Mouse (Mus musculus): Measurements from ENCODE around the gene Nubpl. TPM values are rescaled to one million over a fixed set of nuclear protein-coding genes. Genes with fewer than 3 reads are reported as not detected.
"Not testable (repeated sequence)": the region's sequence is repeated elsewhere in the genome, so short reads cannot be mapped to it uniquely, and the experiment has no call there.

The Nubpl gene
- polyA plus RNA-seq, 2 experiments, result 4.9 to 11.6 TPM

DNA sequence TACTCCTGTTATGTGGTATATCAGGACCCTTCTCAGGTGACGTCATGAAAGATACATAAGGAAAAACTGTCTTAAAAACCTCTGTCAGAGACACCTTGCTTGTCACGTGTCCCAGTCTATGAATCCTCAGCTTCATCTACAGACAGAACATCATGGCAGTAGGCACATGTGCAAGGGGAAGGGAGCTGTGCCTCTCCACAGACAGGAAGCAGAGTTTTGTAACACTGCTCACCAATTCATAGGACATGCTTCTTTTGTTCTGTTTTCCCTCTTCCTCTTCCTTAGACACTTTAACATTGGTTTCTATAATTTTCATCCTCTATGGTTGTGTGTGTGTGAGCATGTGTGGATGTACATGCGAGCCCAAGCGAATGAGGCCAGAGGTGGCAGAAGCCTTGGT lies 100.9 kb downstream of the Nubpl start:
- Histone ChIP-seq H3K27me3 (ENCODE audit: control insufficient read depth, insufficient read depth, low read length) (no peaks in the 10 kb centered on the region), H3K4me3 (replicated peaks; ENCODE audit: low read length) (no peak overlapping the region), H3K4me2 (replicated peaks; ENCODE audit: low read depth, low read length, severe bottlenecking) (no peak overlapping the region), H3K36me3 (ENCODE audit: control insufficient read depth, insufficient read depth, low read length) (no peaks in the 10 kb centered on the region), H3K9ac (ENCODE audit: low read depth, low read length, severe bottlenecking) (no peak overlapping the region), H3K27ac (replicated peaks; ENCODE audit: low read depth, low read length) (no peak overlapping the region), H3K4me1 (ENCODE audit: control insufficient read depth, insufficient read depth, low read length) (no peaks in the 10 kb centered on the region), H3K9me3 (ENCODE audit: control insufficient read depth, low read length) (no peaks in the 10 kb centered on the region)
- TF ChIP-seq POLR2A (IDR thresholded peaks at IDR 0.05; ENCODE audit: borderline replicate concordance, extremely low read depth, insufficient read depth, insufficient read length), result no peak
- no peak for DNase-seq (ENCODE audit: low spot score)
- no peak for ATAC-seq (ENCODE audit: low FRiP score, low read depth)
- 70% methylated on average over 4 of the region's 4 CpGs for WGBS

DNA sequence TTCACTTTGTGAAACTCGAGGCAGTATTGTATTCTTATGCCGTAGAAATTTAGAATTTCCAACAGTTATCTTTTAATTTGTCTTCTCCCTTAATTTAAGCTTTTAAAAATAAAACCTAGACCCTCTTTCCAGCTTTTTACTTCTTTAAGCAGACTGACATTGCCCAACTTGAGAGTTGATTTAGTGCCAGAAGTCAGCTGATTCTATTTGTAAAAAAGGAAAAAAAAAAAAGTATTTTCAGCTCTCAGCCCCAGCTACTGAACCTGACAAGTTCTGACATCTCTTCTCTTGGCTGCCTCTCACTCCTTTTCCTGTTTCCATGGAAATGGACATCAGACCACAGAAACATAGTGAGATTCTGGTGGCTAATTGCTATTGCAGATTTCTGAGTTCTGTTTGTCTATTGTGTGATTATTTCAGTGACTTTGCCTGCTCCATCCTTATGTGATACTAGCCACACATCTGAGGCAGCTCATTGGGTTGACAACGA lies 111.6 kb downstream of the Nubpl start:
- Histone ChIP-seq H3K36me3 (ENCODE audit: control insufficient read depth, insufficient read depth, low read length) (no peaks in the 10 kb centered on the region), H3K4me3 (replicated peaks; ENCODE audit: low read length) (no peak overlapping the region), H3K9me3 (ENCODE audit: control insufficient read depth, low read length) (no peaks in the 10 kb centered on the region), H3K27me3 (ENCODE audit: control insufficient read depth, insufficient read depth, low read length) (no peaks in the 10 kb centered on the region), H3K4me1 (ENCODE audit: control insufficient read depth, insufficient read depth, low read length) (no peaks in the 10 kb centered on the region), H3K4me2 (replicated peaks; ENCODE audit: low read depth, low read length, severe bottlenecking) (no peak overlapping the region), H3K9ac (ENCODE audit: low read depth, low read length, severe bottlenecking) (no peak overlapping the region), H3K27ac (replicated peaks; ENCODE audit: low read depth, low read length) (no peak overlapping the region)
- DNase-seq (ENCODE audit: low spot score) (no peak), ATAC-seq (ENCODE audit: low FRiP score, low read depth) (no peak)
- TF ChIP-seq POLR2A (IDR thresholded peaks at IDR 0.05; ENCODE audit: borderline replicate concordance, extremely low read depth, insufficient read depth, insufficient read length), result no peak
- 84% methylated on average over 3 of the region's 3 CpGs for WGBS

DNA sequence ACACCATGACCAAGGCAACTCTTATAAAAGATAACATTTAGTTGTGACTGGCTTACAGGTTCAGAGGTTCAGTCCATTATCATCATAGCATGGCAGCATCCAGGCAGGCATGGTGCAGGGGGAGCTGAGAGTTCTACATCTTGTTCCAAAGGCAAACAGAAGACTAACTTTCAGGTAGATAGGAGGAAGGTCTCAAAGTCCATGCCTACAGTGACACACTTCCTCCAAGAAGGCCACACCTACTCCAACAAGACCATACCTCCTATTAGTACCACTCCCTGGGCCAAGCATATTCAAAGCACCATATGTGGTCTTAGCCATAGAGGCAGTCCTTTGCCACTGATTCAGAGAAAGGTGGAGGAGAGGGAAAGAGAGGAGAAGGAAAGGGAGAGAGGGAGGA lies 113.6 kb downstream of the Nubpl start:
- TF ChIP-seq POLR2A (IDR thresholded peaks at IDR 0.05; ENCODE audit: borderline replicate concordance, extremely low read depth, insufficient read depth, insufficient read length), result no peak
- Histone ChIP-seq H3K9ac (ENCODE audit: low read depth, low read length, severe bottlenecking) (no peak overlapping the region), H3K9me3 (ENCODE audit: control insufficient read depth, low read length) (no peaks in the 10 kb centered on the region), H3K4me2 (replicated peaks; ENCODE audit: low read depth, low read length, severe bottlenecking) (no peak overlapping the region), H3K4me3 (replicated peaks; ENCODE audit: low read length) (no peak overlapping the region), H3K4me1 (ENCODE audit: control insufficient read depth, insufficient read depth, low read length) (no peaks in the 10 kb centered on the region), H3K36me3 (ENCODE audit: control insufficient read depth, insufficient read depth, low read length) (no peaks in the 10 kb centered on the region), H3K27me3 (ENCODE audit: control insufficient read depth, insufficient read depth, low read length) (no peaks in the 10 kb centered on the region), H3K27ac (replicated peaks; ENCODE audit: low read depth, low read length) (no peak overlapping the region)
- DNase-seq (ENCODE audit: low spot score), result no peak
- no peak for ATAC-seq (ENCODE audit: low FRiP score, low read depth)

DNA sequence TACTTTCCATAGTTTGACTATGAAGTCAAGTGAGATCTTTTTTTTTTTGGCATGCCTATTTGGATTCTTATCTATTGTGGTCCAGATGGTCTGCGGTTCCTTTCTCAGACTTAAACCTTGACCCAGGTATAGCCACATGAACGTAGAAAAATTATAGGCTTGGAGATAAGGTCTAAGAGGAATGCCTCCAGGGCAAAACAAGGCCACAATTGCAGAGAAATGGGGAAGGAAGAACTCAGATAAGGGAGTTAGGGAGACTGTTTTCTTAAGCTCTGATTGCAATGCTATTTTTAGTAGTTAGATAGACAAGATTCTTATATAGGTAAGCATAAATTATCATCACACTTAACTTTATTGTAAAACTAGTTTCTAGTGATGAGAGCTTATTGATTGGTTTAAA lies 117.3 kb downstream of the Nubpl start:
- TF ChIP-seq POLR2A (IDR thresholded peaks at IDR 0.05; ENCODE audit: borderline replicate concordance, extremely low read depth, insufficient read depth, insufficient read length), result no peak
- Histone ChIP-seq H3K27me3 (ENCODE audit: control insufficient read depth, insufficient read depth, low read length) (no peaks in the 10 kb centered on the region), H3K4me1 (ENCODE audit: control insufficient read depth, insufficient read depth, low read length) (no peaks in the 10 kb centered on the region), H3K9ac (ENCODE audit: low read depth, low read length, severe bottlenecking) (no peak overlapping the region), H3K4me2 (replicated peaks; ENCODE audit: low read depth, low read length, severe bottlenecking) (no peak overlapping the region), H3K9me3 (ENCODE audit: control insufficient read depth, low read length) (no peaks in the 10 kb centered on the region), H3K4me3 (replicated peaks; ENCODE audit: low read length) (no peak overlapping the region), H3K36me3 (ENCODE audit: control insufficient read depth, insufficient read depth, low read length) (no peaks in the 10 kb centered on the region), H3K27ac (replicated peaks; ENCODE audit: low read depth, low read length) (no peak overlapping the region)
- 72% methylated on average over 2 of the region's 2 CpGs for WGBS
- DNase-seq (ENCODE audit: low spot score) (no peak), ATAC-seq (ENCODE audit: low FRiP score, low read depth) (no peak)

DNA sequence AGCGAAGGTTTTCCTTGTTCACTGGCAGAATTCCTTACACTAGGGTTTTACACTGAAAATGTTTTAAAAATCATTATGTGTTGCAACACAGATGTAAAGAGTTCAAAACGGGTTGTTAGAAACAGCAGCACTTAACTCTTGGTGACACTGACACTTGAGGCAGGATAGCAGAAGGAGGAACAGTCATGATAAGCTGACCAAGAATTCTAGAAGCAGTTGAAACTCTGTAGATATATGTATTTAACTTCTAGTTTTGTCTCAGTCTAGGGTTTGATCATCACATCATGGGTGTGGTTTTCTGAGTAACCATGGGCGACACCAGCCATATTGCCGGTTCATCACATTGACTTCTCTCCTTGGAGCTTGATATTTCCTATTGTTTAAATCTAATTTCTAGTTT lies 127.4 kb downstream of the Nubpl start:
- H3K36me3 ChIP-seq (ENCODE audit: control insufficient read depth, insufficient read depth, low read length), result no peaks in the 10 kb centered on the region
- no peaks in the 10 kb centered on the region for H3K27me3 ChIP-seq (ENCODE audit: control insufficient read depth, insufficient read depth, low read length)
- H3K4me1 ChIP-seq (ENCODE audit: control insufficient read depth, insufficient read depth, low read length), result no peaks in the 10 kb centered on the region
- H3K4me2 ChIP-seq (replicated peaks; ENCODE audit: low read depth, low read length, severe bottlenecking), result no peak overlapping the region
- no peak overlapping the region for H3K9ac ChIP-seq (ENCODE audit: low read depth, low read length, severe bottlenecking)
- DNase-seq (ENCODE audit: low spot score) (no peak), ATAC-seq (ENCODE audit: low FRiP score, low read depth) (no peak)
- H3K27ac ChIP-seq (replicated peaks; ENCODE audit: low read depth, low read length), result no peak overlapping the region
- 85% methylated on average over 4 of the region's 4 CpGs for WGBS
- TF ChIP-seq POLR2A (IDR thresholded peaks at IDR 0.05; ENCODE audit: borderline replicate concordance, extremely low read depth, insufficient read depth, insufficient read length), result no peak
- no peaks in the 10 kb centered on the region for H3K9me3 ChIP-seq (ENCODE audit: control insufficient read depth, low read length)
- H3K4me3 ChIP-seq (replicated peaks; ENCODE audit: low read length), result no peak overlapping the region

DNA sequence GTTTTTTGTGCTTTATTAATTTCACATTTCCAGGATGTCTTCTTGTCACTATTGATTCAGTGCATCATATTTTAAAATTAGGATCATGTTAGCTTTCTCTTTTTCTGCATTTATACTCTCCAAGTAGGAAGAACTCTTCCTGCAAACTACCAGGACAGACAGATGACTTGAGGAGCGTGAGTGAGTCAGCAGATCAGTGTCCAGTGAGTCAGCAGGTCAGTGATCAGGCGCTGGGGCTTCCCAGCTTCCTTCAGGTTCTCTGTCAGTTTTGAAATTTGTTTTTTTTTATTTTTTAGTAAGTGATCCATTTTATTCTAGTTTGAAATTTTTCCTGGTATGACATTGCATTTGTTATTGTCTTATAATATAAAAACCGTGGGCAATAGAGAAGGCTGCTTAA lies 131.2 kb downstream of the Nubpl start:
- Histone ChIP-seq H3K9me3 (ENCODE audit: control insufficient read depth, low read length) (no peaks in the 10 kb centered on the region), H3K9ac (ENCODE audit: low read depth, low read length, severe bottlenecking) (no peak overlapping the region), H3K27me3 (ENCODE audit: control insufficient read depth, insufficient read depth, low read length) (no peaks in the 10 kb centered on the region), H3K4me3 (replicated peaks; ENCODE audit: low read length) (no peak overlapping the region), H3K4me1 (ENCODE audit: control insufficient read depth, insufficient read depth, low read length) (no peaks in the 10 kb centered on the region), H3K36me3 (ENCODE audit: control insufficient read depth, insufficient read depth, low read length) (no peaks in the 10 kb centered on the region), H3K4me2 (replicated peaks; ENCODE audit: low read depth, low read length, severe bottlenecking) (no peak overlapping the region), H3K27ac (replicated peaks; ENCODE audit: low read depth, low read length) (no peak overlapping the region)
- ATAC-seq (ENCODE audit: low FRiP score, low read depth) (no peak), DNase-seq (ENCODE audit: low spot score) (no peak)
- TF ChIP-seq POLR2A (IDR thresholded peaks at IDR 0.05; ENCODE audit: borderline replicate concordance, extremely low read depth, insufficient read depth, insufficient read length), result no peak
- WGBS, result 89% methylated on average over 3 of the region's 3 CpGs

DNA sequence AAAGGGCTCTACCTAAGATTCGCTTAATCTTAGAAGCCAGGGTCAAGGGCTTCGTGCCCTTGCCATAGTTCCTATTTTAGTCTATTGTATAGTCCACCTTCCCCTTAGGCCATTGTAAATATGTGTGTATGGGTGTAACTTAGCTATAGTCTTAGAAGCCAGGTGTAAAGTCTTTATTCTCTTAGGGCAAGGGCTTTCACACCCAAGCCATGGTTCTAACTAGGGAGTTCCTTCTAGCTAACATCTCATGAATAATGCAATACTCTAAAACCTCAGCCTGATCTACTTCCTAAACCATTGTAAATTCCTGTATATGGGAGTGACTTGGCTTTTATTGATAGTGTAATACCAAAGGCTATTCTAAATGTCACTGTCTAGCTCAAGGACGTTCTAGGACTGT lies 134.4 kb downstream of the Nubpl start:
- H3K4me2 ChIP-seq (replicated peaks; ENCODE audit: low read depth, low read length, severe bottlenecking); H3K36me3 ChIP-seq (ENCODE audit: control insufficient read depth, insufficient read depth, low read length); H3K27ac ChIP-seq (replicated peaks; ENCODE audit: low read depth, low read length); DNase-seq (ENCODE audit: low spot score); H3K9me3 ChIP-seq (ENCODE audit: control insufficient read depth, low read length); H3K4me1 ChIP-seq (ENCODE audit: control insufficient read depth, insufficient read depth, low read length); H3K27me3 ChIP-seq (ENCODE audit: control insufficient read depth, insufficient read depth, low read length); H3K9ac ChIP-seq (ENCODE audit: low read depth, low read length, severe bottlenecking); H3K4me3 ChIP-seq (replicated peaks; ENCODE audit: low read length); ATAC-seq (ENCODE audit: low FRiP score, low read depth): not testable (repeated sequence)
- 77% methylated on average over 1 of the region's 3 CpGs for WGBS
